Mouse (Mus musculus) olfactory bulb, adult 2 months (tissue): ENCODE measurements at regions not wholly inside any gene's neighbourhood (a gene's known extent, or its start where the extent isn't known, plus 50 kb on each side); places are given as distances from the start of the nearest gene placed in this dataset.

Experiments
- CTCF ChIP-seq: fragments of 200-500 bp; IDR thresholded peaks from 2 replicates; pipeline ENCODE4 v1.5.1; 2012; ENCODE audit warnings: low read depth, mild to moderate bottlenecking, low read length, moderate library complexity; ENCODE audit not compliant: insufficient read depth
- POLR2A ChIP-seq: fragments of 200-500 bp; IDR thresholded peaks from 2 replicates; pipeline ENCODE4 v1.6.1; 2012; ENCODE audit warnings: mild to moderate bottlenecking, low read depth, low read length, moderate library complexity; ENCODE audit not compliant: insufficient read depth

DNA sequence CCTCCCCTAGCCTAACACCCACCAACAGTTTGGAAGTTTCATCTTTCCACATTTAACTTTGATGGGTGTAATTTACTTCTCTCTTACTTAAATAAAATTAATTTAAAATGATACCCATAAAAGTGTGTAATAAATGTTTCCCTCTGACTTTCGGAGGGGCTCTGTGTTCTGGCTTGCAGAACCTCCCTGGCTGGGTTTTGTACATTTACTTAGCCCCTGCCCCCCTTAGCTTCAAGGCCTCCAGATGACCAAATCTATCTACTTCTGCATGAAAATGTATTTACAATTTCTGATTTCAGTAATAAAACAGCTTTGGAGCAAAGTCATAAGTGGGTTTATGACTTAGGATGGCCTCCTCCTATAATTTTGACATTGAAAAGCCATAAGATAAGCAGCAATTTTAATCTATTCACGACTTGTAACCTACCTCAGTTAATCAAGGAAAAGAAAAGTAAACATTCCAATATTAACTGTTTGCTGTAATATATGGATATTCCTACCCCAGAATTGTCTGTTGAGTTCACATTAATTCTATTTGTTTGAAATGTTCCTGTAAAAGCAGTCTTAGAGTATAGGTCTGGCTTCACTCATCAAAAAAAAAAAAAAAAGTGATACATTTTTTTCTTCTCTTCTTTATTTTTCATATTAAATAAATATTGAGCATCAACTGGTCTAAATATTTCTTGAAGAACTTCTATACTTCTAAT, 147.2 kb upstream of the Cxadr start:
- no peak for TF ChIP-seq CTCF
- no peak for TF ChIP-seq POLR2A
